Mouse (Mus musculus): Measurements from ENCODE around the gene Sag. TPM values are rescaled to one million over a fixed set of nuclear protein-coding genes. Genes with fewer than 3 reads are reported as not detected.

The Sag gene
- polyA plus RNA-seq, 1 experiment from 2014 or later, result 1.8 TPM

GRCm38 (mm10) chr1:87774845-87775244 lies 28.6 kb upstream of the Sag start:
- H3K36me3 ChIP-seq (ENCODE audit: control insufficient read depth, insufficient read depth, low read length), result peaks cover 91% of the 10 kb centered on the region
- H3K27me3 ChIP-seq (replicated peaks; ENCODE audit: control insufficient read depth, insufficient read depth, low read length), result no peaks in the 10 kb centered on the region
- H3K27ac ChIP-seq (ENCODE audit: low read depth), result no peak overlapping the region
- no peak overlapping the region for H3K4me3 ChIP-seq (ENCODE audit: low read depth, low read length)
- no peaks in the 10 kb centered on the region for H3K4me1 ChIP-seq (replicated peaks; ENCODE audit: control insufficient read depth, insufficient read depth, low read length)
- no peak for ATAC-seq (replicated peaks; ENCODE audit: low FRiP score, low TSS enrichment, low read depth)
- no peak for DNase-seq (ENCODE audit: low spot score)
- 91% methylated on average over 7 of the region's 7 CpGs for WGBS
- H3K9ac ChIP-seq (ENCODE audit: low read length), result no peak overlapping the region
- H3K9me3 ChIP-seq (ENCODE audit: control insufficient read depth, low read length), result no peaks in the 10 kb centered on the region
- no peak overlapping the region for H3K4me2 ChIP-seq (ENCODE audit: low read length)

DNA sequence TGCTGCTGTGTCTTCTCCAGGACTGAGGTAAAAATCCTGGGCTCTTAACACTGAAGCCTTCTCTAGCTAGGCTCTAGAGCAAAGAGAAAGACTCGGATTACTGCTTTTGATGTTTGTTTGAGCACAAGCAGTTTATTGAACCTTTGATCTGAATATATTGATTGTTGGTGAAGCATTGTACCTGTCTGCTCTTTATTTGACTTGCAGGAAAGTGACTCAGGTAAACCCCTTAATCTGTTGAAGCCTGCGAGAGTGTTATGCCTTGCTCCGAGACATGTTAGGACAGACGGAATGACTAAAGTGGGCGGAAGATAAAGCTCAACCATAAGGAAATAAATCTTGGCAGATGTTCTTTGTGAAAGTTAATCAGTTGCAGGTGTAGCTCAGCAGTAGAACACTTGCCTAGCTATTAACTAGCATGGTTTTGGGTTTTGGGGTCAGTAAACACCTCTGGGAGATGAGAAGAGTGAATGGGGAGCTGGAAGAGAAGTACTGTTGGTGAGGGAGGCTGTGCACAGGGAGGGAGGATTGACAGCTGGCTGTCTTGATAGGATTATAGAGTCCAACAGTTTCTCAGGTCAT lies 24.2 kb upstream of the Sag start:
- ATAC-seq (replicated peaks; ENCODE audit: low FRiP score, low TSS enrichment, low read depth) (no peak), DNase-seq (ENCODE audit: low spot score) (no peak)
- no peaks in the 10 kb centered on the region for H3K4me1 ChIP-seq (replicated peaks; ENCODE audit: control insufficient read depth, insufficient read depth, low read length)
- no peaks in the 10 kb centered on the region for H3K9me3 ChIP-seq (ENCODE audit: control insufficient read depth, low read length)
- no peak overlapping the region for H3K4me2 ChIP-seq (ENCODE audit: low read length)
- peaks cover 97% of the 10 kb centered on the region for H3K36me3 ChIP-seq (ENCODE audit: control insufficient read depth, insufficient read depth, low read length)
- no peak overlapping the region for H3K9ac ChIP-seq (ENCODE audit: low read length)
- WGBS, result 71% methylated on average over 5 of the region's 5 CpGs
- no peak overlapping the region for H3K4me3 ChIP-seq (ENCODE audit: low read depth, low read length)
- no peak overlapping the region for H3K27ac ChIP-seq (ENCODE audit: low read depth)
- H3K27me3 ChIP-seq (replicated peaks; ENCODE audit: control insufficient read depth, insufficient read depth, low read length), result no peaks in the 10 kb centered on the region

DNA sequence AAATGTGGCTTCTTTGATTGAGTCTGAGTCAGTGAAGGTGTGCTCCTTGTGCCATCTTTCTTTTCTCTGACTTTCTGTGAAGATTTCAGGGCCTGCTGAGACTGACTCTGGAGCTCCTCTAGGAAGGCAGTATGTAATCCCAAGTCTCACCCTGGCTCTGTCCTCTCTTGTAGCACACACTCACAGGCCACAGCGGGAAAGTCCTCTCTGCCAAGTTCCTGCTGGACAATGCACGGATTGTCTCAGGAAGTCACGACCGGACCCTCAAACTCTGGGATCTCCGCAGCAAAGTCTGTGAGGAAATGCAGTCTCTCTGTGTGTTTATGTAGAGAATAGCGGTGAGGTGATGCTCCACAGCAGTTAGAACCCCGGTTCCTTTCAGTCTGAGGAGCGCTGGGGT lies 17.8 kb upstream of the Sag start:
- ATAC-seq (replicated peaks; ENCODE audit: low FRiP score, low TSS enrichment, low read depth) (no peak), DNase-seq (ENCODE audit: low spot score) (no peak)
- H3K4me2 ChIP-seq (ENCODE audit: low read length), result no peak overlapping the region
- peaks cover 82% of the 10 kb centered on the region for H3K36me3 ChIP-seq (ENCODE audit: control insufficient read depth, insufficient read depth, low read length)
- H3K27me3 ChIP-seq (replicated peaks; ENCODE audit: control insufficient read depth, insufficient read depth, low read length), result no peaks in the 10 kb centered on the region
- H3K4me1 ChIP-seq (replicated peaks; ENCODE audit: control insufficient read depth, insufficient read depth, low read length), result peaks cover 3% of the 10 kb centered on the region; the same call in 1 of the 2 replicates
- H3K4me3 ChIP-seq (ENCODE audit: low read depth, low read length), result no peak overlapping the region
- peak overlapping the region; percentile 70 for H3K27ac ChIP-seq (ENCODE audit: low read depth)
- 64% methylated on average over 8 of the region's 8 CpGs for WGBS
- H3K9ac ChIP-seq (ENCODE audit: low read length), result no peak overlapping the region
- H3K9me3 ChIP-seq (ENCODE audit: control insufficient read depth, low read length), result no peaks in the 10 kb centered on the region

DNA sequence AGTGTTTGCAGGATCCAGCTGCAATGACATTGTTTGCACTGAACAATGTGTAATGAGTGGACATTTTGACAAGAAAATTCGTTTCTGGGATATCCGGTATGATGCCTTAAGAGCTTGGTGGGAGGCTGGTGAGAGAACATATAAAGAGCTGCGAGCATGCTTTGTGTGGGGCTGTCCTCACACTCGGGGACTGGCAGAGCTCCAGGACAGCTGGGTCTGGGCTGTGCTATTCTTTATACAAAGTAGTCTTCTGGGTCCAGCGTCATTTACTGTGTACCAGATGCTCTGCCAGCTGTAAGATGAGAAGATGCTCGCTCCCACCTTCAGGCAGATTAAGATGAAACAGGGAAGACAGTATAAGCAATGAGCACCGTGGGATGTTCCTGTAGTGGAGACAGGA lies 17.2 kb upstream of the Sag start:
- DNase-seq (ENCODE audit: low spot score) (peak; percentile 57), ATAC-seq (replicated peaks; ENCODE audit: low FRiP score, low TSS enrichment, low read depth) (0 out of 2 replicates have a peak, but pooled peaks have one; percentile 40)
- no peak overlapping the region for H3K4me2 ChIP-seq (ENCODE audit: low read length)
- no peaks in the 10 kb centered on the region for H3K9me3 ChIP-seq (ENCODE audit: control insufficient read depth, low read length)
- H3K36me3 ChIP-seq (ENCODE audit: control insufficient read depth, insufficient read depth, low read length), result peaks cover 82% of the 10 kb centered on the region
- no peaks in the 10 kb centered on the region for H3K27me3 ChIP-seq (replicated peaks; ENCODE audit: control insufficient read depth, insufficient read depth, low read length)
- H3K27ac ChIP-seq (ENCODE audit: low read depth), result peak overlapping the region; percentile 70
- H3K9ac ChIP-seq (ENCODE audit: low read length), result no peak overlapping the region
- 55% methylated on average over 7 of the region's 7 CpGs for WGBS
- H3K4me3 ChIP-seq (ENCODE audit: low read depth, low read length), result no peak overlapping the region
- peaks cover 3% of the 10 kb centered on the region; the same call in 1 of the 2 replicates for H3K4me1 ChIP-seq (replicated peaks; ENCODE audit: control insufficient read depth, insufficient read depth, low read length)

GRCm38 (mm10) chr1:87789665-87790064 lies 13.8 kb upstream of the Sag start:
- H3K9me3 ChIP-seq (ENCODE audit: control insufficient read depth, low read length), result no peaks in the 10 kb centered on the region
- H3K4me2 ChIP-seq (ENCODE audit: low read length), result no peak overlapping the region

DNA sequence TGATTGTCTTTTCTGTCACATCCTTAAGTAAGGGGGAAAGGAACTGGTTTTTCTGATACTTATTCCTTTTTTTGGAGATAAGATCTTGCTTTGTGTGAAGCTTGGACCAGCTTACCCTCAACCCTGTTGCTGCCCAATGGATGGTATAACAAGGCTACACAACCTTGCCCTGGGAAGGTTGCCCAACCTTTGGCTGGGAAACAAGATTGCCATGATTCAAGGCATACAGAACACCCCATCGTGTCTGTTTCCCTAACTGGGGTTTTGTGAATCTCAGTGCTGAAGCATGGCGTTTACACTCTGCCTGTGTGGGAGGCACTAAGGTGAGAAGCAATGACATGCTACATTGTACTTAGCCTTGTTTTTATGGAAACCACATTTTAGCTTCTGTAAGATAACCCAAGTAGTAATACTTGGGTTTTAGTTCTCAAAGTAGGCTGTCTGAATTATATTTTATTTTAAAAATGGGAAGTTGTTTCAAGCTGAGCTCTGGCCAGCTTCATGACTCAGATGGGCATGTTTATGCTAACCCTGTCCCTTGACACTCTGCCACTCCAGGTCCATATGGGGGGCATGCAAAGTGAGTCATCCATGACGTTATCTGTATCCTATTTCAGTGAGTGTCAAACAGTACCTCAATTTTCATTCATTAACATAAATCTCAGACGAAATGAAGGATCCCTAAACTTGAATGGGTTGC lies 10.9 kb upstream of the Sag start:
- no peak overlapping the region for H3K4me2 ChIP-seq (ENCODE audit: low read length)
- no peaks in the 10 kb centered on the region for H3K4me1 ChIP-seq (replicated peaks; ENCODE audit: control insufficient read depth, insufficient read depth, low read length)
- no peaks in the 10 kb centered on the region for H3K27me3 ChIP-seq (replicated peaks; ENCODE audit: control insufficient read depth, insufficient read depth, low read length)
- H3K4me3 ChIP-seq (ENCODE audit: low read depth, low read length), result no peak overlapping the region
- DNase-seq (ENCODE audit: low spot score) (no peak), ATAC-seq (replicated peaks; ENCODE audit: low FRiP score, low TSS enrichment, low read depth) (no peak)
- 81% methylated on average over 4 of the region's 4 CpGs for WGBS
- no peak overlapping the region for H3K27ac ChIP-seq (ENCODE audit: low read depth)
- H3K9ac ChIP-seq (ENCODE audit: low read length), result no peak overlapping the region
- H3K36me3 ChIP-seq (ENCODE audit: control insufficient read depth, insufficient read depth, low read length), result peaks cover 51% of the 10 kb centered on the region
- H3K9me3 ChIP-seq (ENCODE audit: control insufficient read depth, low read length), result no peaks in the 10 kb centered on the region

More at GRCm38 (mm10) chr1:87789665-87790064, 13.8 kb upstream of the Sag start:
- Histone ChIP-seq H3K27me3 (replicated peaks; ENCODE audit: control insufficient read depth, insufficient read depth, low read length) (no peaks in the 10 kb centered on the region), H3K27ac (ENCODE audit: low read depth) (no peak overlapping the region), H3K9ac (ENCODE audit: low read length) (no peak overlapping the region), H3K4me1 (replicated peaks; ENCODE audit: control insufficient read depth, insufficient read depth, low read length) (peaks cover 3% of the 10 kb centered on the region; the same call in 1 of the 2 replicates), H3K36me3 (ENCODE audit: control insufficient read depth, insufficient read depth, low read length) (peaks cover 74% of the 10 kb centered on the region), H3K4me3 (ENCODE audit: low read depth, low read length) (no peak overlapping the region)
- DNase-seq (ENCODE audit: low spot score) (no peak), ATAC-seq (replicated peaks; ENCODE audit: low FRiP score, low TSS enrichment, low read depth) (no peak)
- WGBS, result 89% methylated on average over 8 of the region's 8 CpGs

DNA sequence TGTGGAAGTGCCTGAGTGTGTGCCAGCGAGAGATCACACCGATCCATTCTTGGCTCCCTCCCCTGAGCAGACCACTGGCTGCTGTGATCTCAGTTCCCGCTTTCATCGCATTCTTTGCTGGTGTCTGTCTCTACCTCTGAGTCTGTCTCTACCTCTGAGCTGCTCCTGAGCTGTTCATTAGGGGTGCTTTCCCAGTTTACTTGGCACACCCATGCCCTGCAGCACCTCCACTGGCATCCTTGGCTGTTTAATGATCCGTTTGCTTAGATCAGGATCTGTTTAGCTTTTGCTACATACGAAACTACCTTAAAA lies 10.4 kb upstream of the Sag start:
- Histone ChIP-seq H3K4me1 (replicated peaks; ENCODE audit: control insufficient read depth, insufficient read depth, low read length) (no peaks in the 10 kb centered on the region), H3K9me3 (ENCODE audit: control insufficient read depth, low read length) (no peaks in the 10 kb centered on the region), H3K27me3 (replicated peaks; ENCODE audit: control insufficient read depth, insufficient read depth, low read length) (no peaks in the 10 kb centered on the region), H3K9ac (ENCODE audit: low read length) (no peak overlapping the region), H3K4me2 (ENCODE audit: low read length) (no peak overlapping the region), H3K4me3 (ENCODE audit: low read depth, low read length) (no peak overlapping the region), H3K27ac (ENCODE audit: low read depth) (no peak overlapping the region), H3K36me3 (ENCODE audit: control insufficient read depth, insufficient read depth, low read length) (peaks cover 48% of the 10 kb centered on the region)
- 89% methylated on average over 6 of the region's 6 CpGs for WGBS
- ATAC-seq (replicated peaks; ENCODE audit: low FRiP score, low TSS enrichment, low read depth) (no peak), DNase-seq (ENCODE audit: low spot score) (no peak)

DNA sequence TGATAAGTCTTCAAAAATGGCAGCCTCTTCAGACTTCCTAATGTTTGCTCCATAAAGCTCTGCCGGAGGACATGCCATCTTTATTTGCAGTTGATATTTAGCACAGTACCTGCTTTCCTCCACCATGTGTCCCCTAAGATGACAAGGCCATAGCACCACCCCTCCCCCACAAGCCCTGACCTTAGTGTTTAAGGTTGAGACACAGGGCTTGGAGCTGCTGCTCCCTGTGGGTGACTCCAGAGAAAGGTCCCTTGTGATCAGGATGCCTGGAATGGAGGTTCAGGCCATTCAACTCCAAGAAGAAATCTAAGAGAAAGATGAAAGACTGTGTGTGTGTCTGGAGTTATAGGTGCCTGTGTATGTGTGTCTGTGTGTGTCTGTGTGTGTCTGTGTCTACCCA lies 5.8 kb upstream of the Sag start:
- no peak overlapping the region for H3K4me2 ChIP-seq (ENCODE audit: low read length)
- H3K4me3 ChIP-seq (ENCODE audit: low read depth, low read length), result no peak overlapping the region
- DNase-seq (ENCODE audit: low spot score) (no peak), ATAC-seq (replicated peaks; ENCODE audit: low FRiP score, low TSS enrichment, low read depth) (no peak)
- H3K9ac ChIP-seq (ENCODE audit: low read length), result no peak overlapping the region
- WGBS, result 83% methylated on average over 1 of the region's 1 CpGs
- H3K36me3 ChIP-seq (ENCODE audit: control insufficient read depth, insufficient read depth, low read length), result peaks cover 14% of the 10 kb centered on the region; the same call in 1 of the 2 replicates
- no peaks in the 10 kb centered on the region for H3K27me3 ChIP-seq (replicated peaks; ENCODE audit: control insufficient read depth, insufficient read depth, low read length)
- no peak overlapping the region for H3K27ac ChIP-seq (ENCODE audit: low read depth)
- H3K4me1 ChIP-seq (replicated peaks; ENCODE audit: control insufficient read depth, insufficient read depth, low read length), result no peaks in the 10 kb centered on the region
- no peaks in the 10 kb centered on the region for H3K9me3 ChIP-seq (ENCODE audit: control insufficient read depth, low read length)

DNA sequence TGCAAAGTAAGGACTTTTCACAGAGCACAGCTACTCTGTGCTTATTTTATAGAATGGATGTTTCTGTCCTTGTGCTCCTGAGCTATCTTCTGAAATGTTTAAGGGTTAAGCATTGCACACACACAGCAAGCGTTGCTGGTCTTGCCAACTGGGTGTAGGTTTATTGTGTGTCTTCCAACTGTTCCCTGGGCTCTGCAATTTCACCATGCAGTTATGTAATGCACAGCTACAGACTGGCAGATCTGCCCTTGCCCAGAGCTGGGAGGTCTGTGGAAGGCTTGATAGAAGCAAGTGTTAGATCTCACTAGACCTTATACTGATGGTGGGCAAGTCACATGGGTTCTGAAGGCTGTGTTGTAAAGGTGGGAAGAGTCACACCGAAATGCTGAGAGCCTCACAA lies 5.2 kb upstream of the Sag start:
- no peak for DNase-seq (ENCODE audit: low spot score)
- Histone ChIP-seq H3K9ac (ENCODE audit: low read length) (no peak overlapping the region), H3K27ac (ENCODE audit: low read depth) (no peak overlapping the region), H3K4me2 (ENCODE audit: low read length) (no peak overlapping the region), H3K4me1 (replicated peaks; ENCODE audit: control insufficient read depth, insufficient read depth, low read length) (no peaks in the 10 kb centered on the region), H3K27me3 (replicated peaks; ENCODE audit: control insufficient read depth, insufficient read depth, low read length) (no peaks in the 10 kb centered on the region), H3K36me3 (ENCODE audit: control insufficient read depth, insufficient read depth, low read length) (peaks cover 8% of the 10 kb centered on the region; the same call in 1 of the 2 replicates), H3K9me3 (ENCODE audit: control insufficient read depth, low read length) (no peaks in the 10 kb centered on the region), H3K4me3 (ENCODE audit: low read depth, low read length) (no peak overlapping the region)
- WGBS, result 85% methylated on average over 2 of the region's 2 CpGs
- ATAC-seq (replicated peaks; ENCODE audit: low FRiP score, low TSS enrichment, low read depth), result no peak

All from intestine, embryonic 14.5 days (tissue).